Mouse (Mus musculus): Measurements from ENCODE around the gene Olfr1337.

GRCm38 (mm10) chr4:118731875-118732274 is 50.5 kb downstream of the Olfr1337 start, which contains the start of gene Olfr1339:
- TF ChIP-seq CTCF (IDR thresholded peaks at IDR 0.05; ENCODE audit: low read depth, low read length) = no peak
- TF ChIP-seq POLR2A (IDR thresholded peaks at IDR 0.05; ENCODE audit: borderline replicate concordance, low read depth, low read length) = no peak
